Mouse (Mus musculus): Measurements from ENCODE around the gene Tet3. TPM values are rescaled to one million over a fixed set of nuclear protein-coding genes. Genes with fewer than 3 reads are reported as not detected.
A peak's percentile ranks its signal among the peaks of the same experiment; 100 is the strongest.

Tet3 gene
- polyA plus RNA-seq, 1 experiment from 2014 or later, result 60.9 TPM

- peaks cover 6% of the 10 kb centered on the region for H3K36me3 ChIP-seq (ENCODE audit: control insufficient read depth, insufficient read depth)
- H3K4me3 ChIP-seq (replicated peaks; ENCODE audit: low read length), result no peak overlapping the region
- peaks cover 3% of the 10 kb centered on the region for H3K4me1 ChIP-seq (replicated peaks; ENCODE audit: control insufficient read depth, insufficient read depth, low read length)
- WGBS, result 92% methylated on average over 9 of the region's 9 CpGs
- H3K9me3 ChIP-seq (ENCODE audit: control insufficient read depth, low read length), result no peaks in the 10 kb centered on the region
- no peak overlapping the region for H3K9ac ChIP-seq (replicated peaks; ENCODE audit: low read depth, low read length)
- no peak overlapping the region for H3K27ac ChIP-seq (ENCODE audit: low read length)
- ATAC-seq, result no peak
- H3K4me2 ChIP-seq (ENCODE audit: low read length), result no peak overlapping the region
- no peaks in the 10 kb centered on the region for H3K27me3 ChIP-seq (replicated peaks; ENCODE audit: control insufficient read depth, insufficient read depth, low read length)
Observed at GRCm38 (mm10) chr6:83354856-83355781, 103.8 kb downstream of the Tet3 start.

GRCm38 (mm10) chr6:83352666-83353410 lies 106.0 kb downstream of the Tet3 start:
- Histone ChIP-seq H3K4me2 (ENCODE audit: low read length) (no peak overlapping the region), H3K4me3 (replicated peaks; ENCODE audit: low read length) (no peak overlapping the region), H3K27me3 (replicated peaks; ENCODE audit: control insufficient read depth, insufficient read depth, low read length) (no peaks in the 10 kb centered on the region), H3K9ac (replicated peaks; ENCODE audit: low read depth, low read length) (no peak overlapping the region), H3K9me3 (ENCODE audit: control insufficient read depth, low read length) (no peaks in the 10 kb centered on the region), H3K36me3 (ENCODE audit: control insufficient read depth, insufficient read depth) (peaks cover 4% of the 10 kb centered on the region; the same call in 1 of the 2 replicates), H3K27ac (ENCODE audit: low read length) (no peak overlapping the region), H3K4me1 (replicated peaks; ENCODE audit: control insufficient read depth, insufficient read depth, low read length) (peaks cover 12% of the 10 kb centered on the region)
- 95% methylated on average over 24 of the region's 24 CpGs for WGBS
- no peak for ATAC-seq

- no peak overlapping the region for H3K4me2 ChIP-seq (ENCODE audit: low read length)
- no peak overlapping the region for H3K27ac ChIP-seq (ENCODE audit: low read length)
- 87% methylated on average over 7 of the region's 7 CpGs for WGBS
- no peak overlapping the region for H3K9ac ChIP-seq (replicated peaks; ENCODE audit: low read depth, low read length)
- H3K9me3 ChIP-seq (ENCODE audit: control insufficient read depth, low read length), result no peaks in the 10 kb centered on the region
- no peak overlapping the region for H3K4me3 ChIP-seq (replicated peaks; ENCODE audit: low read length)
- no peak for ATAC-seq
- peaks cover 12% of the 10 kb centered on the region for H3K4me1 ChIP-seq (replicated peaks; ENCODE audit: control insufficient read depth, insufficient read depth, low read length)
- no peaks in the 10 kb centered on the region for H3K27me3 ChIP-seq (replicated peaks; ENCODE audit: control insufficient read depth, insufficient read depth, low read length)
- peaks cover 4% of the 10 kb centered on the region; the same call in 1 of the 2 replicates for H3K36me3 ChIP-seq (ENCODE audit: control insufficient read depth, insufficient read depth)
Observed at GRCm38 (mm10) chr6:83351490-83352160, 107.3 kb downstream of the Tet3 start.

- no peaks in the 10 kb centered on the region for H3K27me3 ChIP-seq (replicated peaks; ENCODE audit: control insufficient read depth, insufficient read depth, low read length)
- H3K9ac ChIP-seq (replicated peaks; ENCODE audit: low read depth, low read length), result no peak overlapping the region
- WGBS, result 89% methylated on average over 16 of the region's 16 CpGs
- H3K36me3 ChIP-seq (ENCODE audit: control insufficient read depth, insufficient read depth), result peaks cover 4% of the 10 kb centered on the region; the same call in 1 of the 2 replicates
- no peak overlapping the region for H3K4me2 ChIP-seq (ENCODE audit: low read length)
- H3K9me3 ChIP-seq (ENCODE audit: control insufficient read depth, low read length), result no peaks in the 10 kb centered on the region
- no peak for ATAC-seq
- H3K4me3 ChIP-seq (replicated peaks; ENCODE audit: low read length), result no peak overlapping the region
- peaks cover 12% of the 10 kb centered on the region for H3K4me1 ChIP-seq (replicated peaks; ENCODE audit: control insufficient read depth, insufficient read depth, low read length)
- no peak overlapping the region for H3K27ac ChIP-seq (ENCODE audit: low read length)
Observed at GRCm38 (mm10) chr6:83350851-83351405, 108.0 kb downstream of the Tet3 start.

GRCm38 (mm10) chr6:83350172-83350571 lies 108.7 kb downstream of the Tet3 start:
- Histone ChIP-seq H3K4me2 (ENCODE audit: low read length) (peak overlapping the region; percentile 87), H3K27ac (ENCODE audit: low read length) (no peak overlapping the region), H3K27me3 (replicated peaks; ENCODE audit: control insufficient read depth, insufficient read depth, low read length) (no peaks in the 10 kb centered on the region), H3K9me3 (ENCODE audit: control insufficient read depth, low read length) (no peaks in the 10 kb centered on the region), H3K9ac (replicated peaks; ENCODE audit: low read depth, low read length) (peak overlapping the region; percentile 98), H3K4me1 (replicated peaks; ENCODE audit: control insufficient read depth, insufficient read depth, low read length) (peaks cover 12% of the 10 kb centered on the region), H3K4me3 (replicated peaks; ENCODE audit: low read length) (peak overlapping the region; percentile 91), H3K36me3 (ENCODE audit: control insufficient read depth, insufficient read depth) (peaks cover 4% of the 10 kb centered on the region; the same call in 1 of the 2 replicates)
- no peak for ATAC-seq
- WGBS, result 81% methylated on average over 7 of the region's 7 CpGs

- H3K36me3 ChIP-seq (ENCODE audit: control insufficient read depth, insufficient read depth), result peaks cover 3% of the 10 kb centered on the region; the same call in 1 of the 2 replicates
- peak overlapping the region; percentile 91 for H3K4me3 ChIP-seq (replicated peaks; ENCODE audit: low read length)
- under 1% methylated on average over 50 of the region's 53 CpGs for WGBS
- H3K27ac ChIP-seq (ENCODE audit: low read length), result peak overlapping the region; percentile 18; the same call in 1 of the 2 replicates
- H3K4me2 ChIP-seq (ENCODE audit: low read length), result peak overlapping the region; percentile 87
- H3K9me3 ChIP-seq (ENCODE audit: control insufficient read depth, low read length), result no peaks in the 10 kb centered on the region
- ATAC-seq, result peak; percentile 96
- peaks cover 12% of the 10 kb centered on the region for H3K4me1 ChIP-seq (replicated peaks; ENCODE audit: control insufficient read depth, insufficient read depth, low read length)
- H3K9ac ChIP-seq (replicated peaks; ENCODE audit: low read depth, low read length), result peak overlapping the region; percentile 98
- no peaks in the 10 kb centered on the region for H3K27me3 ChIP-seq (replicated peaks; ENCODE audit: control insufficient read depth, insufficient read depth, low read length)
Observed at GRCm38 (mm10) chr6:83349274-83349958, 109.5 kb downstream of the Tet3 start.

- Histone ChIP-seq H3K4me2 (ENCODE audit: low read length) (peak within 1 kb of the TSS; percentile 87), H3K27me3 (replicated peaks; ENCODE audit: control insufficient read depth, insufficient read depth, low read length) (no peaks in the 10 kb centered on the region), H3K27ac (ENCODE audit: low read length) (peak within 1 kb of the TSS; percentile 18; the same call in 1 of the 2 replicates), H3K4me1 (replicated peaks; ENCODE audit: control insufficient read depth, insufficient read depth, low read length) (peaks cover 12% of the 10 kb centered on the region), H3K36me3 (ENCODE audit: control insufficient read depth, insufficient read depth) (no peaks in the 10 kb centered on the region), H3K9me3 (ENCODE audit: control insufficient read depth, low read length) (no peaks in the 10 kb centered on the region), H3K9ac (replicated peaks; ENCODE audit: low read depth, low read length) (peak within 1 kb of the TSS; percentile 98), H3K4me3 (replicated peaks; ENCODE audit: low read length) (peak within 1 kb of the TSS; percentile 91)
- ATAC-seq, result no peak; the same call in 1 of the 2 replicates
- 31% methylated on average over 6 of the region's 6 CpGs for WGBS
Observed at GRCm38 (mm10) chr6:83348873-83349272, 110.0 kb downstream of the Tet3 start, which contains the start of gene Bola3. Bola3 (plus strand) TSS chr6:83349147.

GRCm38 (mm10) chr6:83347916-83348315 lies 111.0 kb downstream of the Tet3 start:
- Histone ChIP-seq H3K9me3 (ENCODE audit: control insufficient read depth, low read length) (no peaks in the 10 kb centered on the region), H3K4me3 (replicated peaks; ENCODE audit: low read length) (no peak overlapping the region), H3K27me3 (replicated peaks; ENCODE audit: control insufficient read depth, insufficient read depth, low read length) (no peaks in the 10 kb centered on the region), H3K36me3 (ENCODE audit: control insufficient read depth, insufficient read depth) (0 out of 2 replicates have a peak, but pooled peaks cover under 1% of the 10 kb centered on the region), H3K4me2 (ENCODE audit: low read length) (no peak overlapping the region), H3K27ac (ENCODE audit: low read length) (no peak overlapping the region), H3K4me1 (replicated peaks; ENCODE audit: control insufficient read depth, insufficient read depth, low read length) (peaks cover 12% of the 10 kb centered on the region), H3K9ac (replicated peaks; ENCODE audit: low read depth, low read length) (no peak overlapping the region)
- WGBS, result 92% methylated on average over 3 of the region's 3 CpGs
- no peak for ATAC-seq

Measured in forebrain, embryonic 16.5 days (tissue).